Mouse (Mus musculus) erythroblast, embryonic 14.5 days (primary cell): ENCODE measurements around the gene Lrr1.
"Not testable (repeated sequence)": the region's sequence is repeated elsewhere in the genome, so short reads cannot be mapped to it uniquely, and the experiment has no call there.

Source experiments
- GATA1 ChIP-seq: IDR thresholded peaks from 2 replicates; pipeline ENCODE4 v1.6.1; 2012; ENCODE audit warnings: low read length, inconsistent platforms, mixed read lengths
- TAL1 ChIP-seq: IDR thresholded peaks from 3 replicates; pipeline ENCODE4 v1.6.1; 2012; ENCODE audit warnings: low read length, inconsistent platforms, mixed read lengths

GRCm38 (mm10) chr12:69160677-69161076 is 7.9 kb upstream of the Lrr1 start:
- TF ChIP-seq GATA1, TAL1: not testable (repeated sequence)
